Mouse (Mus musculus): ENCODE results near the gene Taar2. TPM values are rescaled to one million over a fixed set of nuclear protein-coding genes. Genes with fewer than 3 reads are reported as not detected.
A peak's percentile ranks its signal among the peaks of the same experiment; 100 is the strongest.

Taar2 gene
- total and polyA plus RNA-seq, 3 experiments, result not detected

GRCm38 (mm10) chr10:23942465-23942864 is 4.1 kb downstream of the Taar2 start:
- DNase-seq (ENCODE audit: extremely low read depth), result peak; percentile 17
- no peak overlapping the region for H3K4me2 ChIP-seq (ENCODE audit: insufficient read depth, low read depth, poor library complexity, severe bottlenecking)
- H3K9ac ChIP-seq (ENCODE audit: insufficient read depth, low read depth), result no peak overlapping the region
- no peaks in the 10 kb centered on the region for H3K36me3 ChIP-seq (replicated peaks in 1 of 2; ENCODE audit: control insufficient read depth in 1 of 2, insufficient read depth in 1 of 2, low read length in 1 of 2)
- H3K4me1 ChIP-seq (ENCODE audit: control insufficient read depth in 1 of 2, insufficient read depth in 2 of 2), result no peaks in the 10 kb centered on the region
- no peak overlapping the region for H3K27ac ChIP-seq (ENCODE audit: insufficient read depth, low read depth)
- no peak overlapping the region for H3K4me3 ChIP-seq (replicated peaks in 1 of 3; ENCODE audit: low read depth in 2 of 3, low read length in 2 of 3, poor library complexity in 1 of 3)
- no peak for TF ChIP-seq MAZ (IDR thresholded peaks at IDR 0.05; ENCODE audit: low read depth, low read length)
- TF ChIP-seq RAD21 (IDR thresholded peaks at IDR 0.05; ENCODE audit: low read depth, low read length), result peak; percentile 30
- no peak for TF ChIP-seq JUND (conservative IDR thresholded peaks at IDR 0.05; ENCODE audit: low read depth, low read length)
- TF ChIP-seq CTCF (conservative IDR thresholded peaks at IDR 0.05 in 1 of 2, IDR thresholded peaks at IDR 0.05 in 1 of 2; ENCODE audit: low read depth in 2 of 2, low read length in 2 of 2), result peak; percentile 45 to 51
- TF ChIP-seq SMC3 (IDR thresholded peaks at IDR 0.05; ENCODE audit: low read depth, low read length), result peak; percentile 45
- dilution Hi-C loops (cut with MboI; ENCODE audit: extremely low pct_ligation_motif_present, extremely low pct_unique_long_range_greater_than_20kb, low sequenced_read_pairs), result no loop called here
- H3K9me3 ChIP-seq (replicated peaks; ENCODE audit: low read length), result no peaks in the 10 kb centered on the region
- H3K79me2 ChIP-seq (replicated peaks; ENCODE audit: control insufficient read depth, extremely low read depth, insufficient read depth, poor library complexity, severe bottlenecking), result no peaks in the 10 kb centered on the region
- in situ Hi-C loops (cut with MboI; ENCODE audit: low pct_ligation_motif_present, low pct_unique_long_range_greater_than_20kb, low sequenced_read_pairs), result no loop called here
- no peaks in the 10 kb centered on the region for H3K27me3 ChIP-seq (replicated peaks)

DNA sequence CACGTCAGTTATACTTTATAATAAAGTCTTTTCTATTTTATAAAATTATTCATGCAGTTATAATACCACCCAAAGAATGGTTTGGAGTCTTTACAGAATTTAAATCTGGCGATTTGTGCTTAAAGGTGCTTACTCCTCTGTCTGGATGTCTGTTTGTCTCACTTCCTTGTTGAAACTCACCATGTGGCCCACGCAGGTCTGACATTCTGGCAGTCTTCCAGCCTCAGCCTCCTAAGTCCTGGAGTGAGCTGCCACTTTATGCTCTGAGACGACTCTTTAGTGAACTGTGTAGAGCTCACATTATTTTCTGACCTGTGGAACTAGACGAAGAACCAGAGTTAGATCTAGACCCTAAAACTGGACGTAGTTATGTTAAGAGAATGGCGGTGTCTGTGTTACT is 9.7 kb downstream of the Taar2 start:
- dilution Hi-C loops (cut with MboI; ENCODE audit: extremely low pct_ligation_motif_present, extremely low pct_unique_long_range_greater_than_20kb, low sequenced_read_pairs), result no loop called here
- Histone ChIP-seq H3K4me1 (ENCODE audit: control insufficient read depth in 1 of 2, insufficient read depth in 2 of 2) (peaks cover 0 to 8% of the 10 kb centered on the region in 2 experiments; a peak in 1 of 4 replicates), H3K9ac (ENCODE audit: insufficient read depth, low read depth) (no peak overlapping the region), H3K79me2 (replicated peaks; ENCODE audit: control insufficient read depth, extremely low read depth, insufficient read depth, poor library complexity, severe bottlenecking) (no peaks in the 10 kb centered on the region), H3K4me3 (replicated peaks in 1 of 3; ENCODE audit: low read depth in 2 of 3, low read length in 2 of 3, poor library complexity in 1 of 3) (no peak overlapping the region), H3K9me3 (replicated peaks; ENCODE audit: low read length) (no peaks in the 10 kb centered on the region), H3K4me2 (ENCODE audit: insufficient read depth, low read depth, poor library complexity, severe bottlenecking) (0 out of 2 replicates have a peak overlapping the region, but pooled peaks have one; percentile 26), H3K36me3 (replicated peaks in 1 of 2; ENCODE audit: control insufficient read depth in 1 of 2, insufficient read depth in 1 of 2, low read length in 1 of 2) (no peaks in the 10 kb centered on the region), H3K27ac (ENCODE audit: insufficient read depth, low read depth) (no peak overlapping the region), H3K27me3 (replicated peaks) (no peaks in the 10 kb centered on the region)
- TF ChIP-seq MYC (IDR thresholded peaks at IDR 0.05; ENCODE audit: low read depth, low read length) (peak; percentile 52; the same call in 1 of the 2 replicates), POLR2A (IDR thresholded peaks at IDR 0.05; ENCODE audit: low read depth, low read length) (no peak)
- in situ Hi-C loops (cut with MboI; ENCODE audit: low pct_ligation_motif_present, low pct_unique_long_range_greater_than_20kb, low sequenced_read_pairs), result no loop called here
- no peak for DNase-seq (ENCODE audit: extremely low read depth)

DNA sequence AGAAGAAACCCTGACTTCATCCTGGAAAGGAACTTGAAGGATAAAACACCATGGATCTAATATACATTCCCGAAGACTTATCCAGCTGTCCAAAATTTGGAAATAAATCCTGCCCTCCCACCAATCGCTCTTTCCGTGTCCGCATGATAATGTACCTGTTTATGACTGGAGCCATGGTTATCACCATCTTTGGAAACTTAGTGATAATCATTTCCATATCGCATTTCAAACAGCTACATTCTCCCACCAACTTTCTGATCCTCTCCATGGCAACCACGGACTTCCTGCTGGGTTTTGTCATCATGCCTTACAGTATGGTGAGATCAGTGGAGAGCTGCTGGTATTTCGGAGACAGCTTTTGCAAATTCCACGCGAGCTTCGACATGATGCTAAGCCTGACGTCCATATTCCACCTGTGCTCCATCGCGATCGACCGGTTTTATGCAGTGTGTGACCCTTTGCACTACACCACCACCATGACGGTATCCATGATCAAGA is 11.2 kb downstream of the Taar2 start, which contains the start of gene Taar3:
Gene Taar3 (plus strand): TSS at position 51 of the 498 bp plus-strand sequence.
- no peak for DNase-seq (ENCODE audit: extremely low read depth)
- Histone ChIP-seq H3K9me3 (replicated peaks; ENCODE audit: low read length) (no peaks in the 10 kb centered on the region), H3K36me3 (replicated peaks in 1 of 2; ENCODE audit: control insufficient read depth in 1 of 2, insufficient read depth in 1 of 2, low read length in 1 of 2) (no peaks in the 10 kb centered on the region), H3K79me2 (replicated peaks; ENCODE audit: control insufficient read depth, extremely low read depth, insufficient read depth, poor library complexity, severe bottlenecking) (no peaks in the 10 kb centered on the region), H3K27ac (ENCODE audit: insufficient read depth, low read depth) (no peak within 1 kb of the TSS), H3K4me3 (replicated peaks in 1 of 3; ENCODE audit: low read depth in 2 of 3, low read length in 2 of 3, poor library complexity in 1 of 3) (no peak within 1 kb of the TSS), H3K9ac (ENCODE audit: insufficient read depth, low read depth) (no peak within 1 kb of the TSS), H3K4me1 (ENCODE audit: control insufficient read depth in 1 of 2, insufficient read depth in 2 of 2) (peaks cover 0 to 8% of the 10 kb centered on the region in 2 experiments; a peak in 1 of 4 replicates), H3K27me3 (replicated peaks) (no peaks in the 10 kb centered on the region), H3K4me2 (ENCODE audit: insufficient read depth, low read depth, poor library complexity, severe bottlenecking) (no peak within 1 kb of the TSS; the same call in 1 of the 2 replicates)
- TF ChIP-seq MAX (IDR thresholded peaks at IDR 0.05; ENCODE audit: low read length), result no peak
- TF ChIP-seq HCFC1 (IDR thresholded peaks at IDR 0.05; ENCODE audit: low read depth, low read length), result no peak
- TF ChIP-seq POLR2A (IDR thresholded peaks at IDR 0.05; ENCODE audit: low read depth, low read length), result no peak
- no peak for TF ChIP-seq JUND (conservative IDR thresholded peaks at IDR 0.05; ENCODE audit: low read depth, low read length)
- in situ Hi-C loops (cut with MboI; ENCODE audit: low pct_ligation_motif_present, low pct_unique_long_range_greater_than_20kb, low sequenced_read_pairs) (loop anchor here (25.0 kb wide), 1 partner anchor 363 kb away; no protein-coding TSS in a partner anchor), dilution Hi-C loops (cut with MboI; ENCODE audit: extremely low pct_ligation_motif_present, extremely low pct_unique_long_range_greater_than_20kb, low sequenced_read_pairs) (no loop called here)
